Mouse (Mus musculus) liver, embryonic 14.5 days (tissue): ENCODE results near the gene Pinlyp.

Source experiments
- CTCF ChIP-seq: IDR thresholded peaks from 2 replicates; pipeline ENCODE4 v1.5.1; 2016; ENCODE audit warnings: antibody characterized with exemption, low read depth, control low read depth
- EP300 ChIP-seq: IDR thresholded peaks from 2 replicates; pipeline ENCODE4 v1.6.1; 2016; ENCODE audit warnings: antibody characterized with exemption, low read depth

- no peak for TF ChIP-seq CTCF
- TF ChIP-seq EP300: no peak
Observed at GRCm38 (mm10) chr7:24588336-24588735, 42.4 kb upstream of the Pinlyp start.
